Mouse (Mus musculus): ENCODE data around the gene B3gat3. TPM values are rescaled to one million over a fixed set of nuclear protein-coding genes. Genes with fewer than 3 reads are reported as not detected.
"Not testable (repeated sequence)": the region's sequence is repeated elsewhere in the genome, so short reads cannot be mapped to it uniquely, and the experiment has no call there.

The B3gat3 gene
- total RNA-seq (2021), result 10 to 100 TPM; 34.5 to 37.6 TPM

DNA sequence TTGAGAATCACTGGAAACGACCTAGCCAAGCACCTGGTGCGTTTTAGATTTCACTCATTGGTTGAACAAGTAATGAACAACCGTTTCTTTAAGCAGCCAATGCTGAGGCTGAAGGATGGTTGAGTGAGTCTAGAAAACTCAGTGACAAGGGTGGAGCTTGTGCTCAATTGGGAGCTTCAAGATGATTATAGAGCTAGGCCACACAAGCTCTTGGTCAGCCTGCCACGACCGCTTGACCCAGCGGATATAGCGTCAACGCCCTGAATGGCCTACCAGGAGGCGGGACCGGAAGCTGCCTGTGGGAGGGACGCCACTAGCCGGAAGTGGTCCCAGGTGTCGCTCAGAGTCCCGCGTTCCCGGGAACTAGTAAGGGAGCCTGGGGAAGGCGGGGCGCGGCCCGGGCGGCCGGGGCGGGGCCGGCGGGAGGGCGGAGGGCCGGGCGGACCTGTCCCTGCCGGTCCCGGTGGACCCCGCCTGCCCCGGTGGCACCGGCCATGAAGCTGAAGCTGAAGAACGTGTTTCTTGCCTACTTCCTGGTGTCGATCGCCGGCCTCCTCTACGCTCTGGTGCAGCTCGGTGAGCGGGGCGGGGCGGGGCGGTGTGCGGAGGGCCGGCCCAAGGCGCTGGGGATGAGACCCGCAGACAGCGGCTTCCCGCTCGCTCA lies at the start of gene B3gat3:
Gene B3gat3, plus strand, starts transcription at position 302 of the 664 bp plus-strand sequence.
- DNase-seq, result peak; percentile 97
- intact Hi-C loops (cut with DNase I), result loop anchor here (2.0 kb wide), 1 partner anchor 21 kb away; the partner anchor contains the start of gene Ganab

DNA sequence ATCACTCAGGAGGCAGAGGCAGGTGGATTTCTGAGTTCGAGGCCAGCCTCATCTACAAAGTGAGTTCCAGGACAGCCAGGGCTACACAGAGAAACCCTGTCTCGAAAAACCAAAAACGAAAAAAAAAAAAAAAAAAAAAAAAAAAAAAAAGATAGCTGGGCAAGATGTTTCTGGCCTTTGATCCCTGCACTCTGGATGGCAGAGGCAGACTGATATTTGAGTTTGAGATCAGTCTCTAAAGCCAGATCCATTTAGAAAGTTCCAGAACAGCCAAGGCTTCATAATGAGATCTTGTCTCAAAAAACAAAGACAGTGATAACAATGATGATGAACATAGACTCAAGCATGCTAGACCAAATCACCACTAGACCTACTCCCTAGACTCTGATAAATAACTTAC lies 49.8 kb upstream of the B3gat3 start:
- DNase-seq; intact Hi-C loops (cut with DNase I): not testable (repeated sequence)

DNA sequence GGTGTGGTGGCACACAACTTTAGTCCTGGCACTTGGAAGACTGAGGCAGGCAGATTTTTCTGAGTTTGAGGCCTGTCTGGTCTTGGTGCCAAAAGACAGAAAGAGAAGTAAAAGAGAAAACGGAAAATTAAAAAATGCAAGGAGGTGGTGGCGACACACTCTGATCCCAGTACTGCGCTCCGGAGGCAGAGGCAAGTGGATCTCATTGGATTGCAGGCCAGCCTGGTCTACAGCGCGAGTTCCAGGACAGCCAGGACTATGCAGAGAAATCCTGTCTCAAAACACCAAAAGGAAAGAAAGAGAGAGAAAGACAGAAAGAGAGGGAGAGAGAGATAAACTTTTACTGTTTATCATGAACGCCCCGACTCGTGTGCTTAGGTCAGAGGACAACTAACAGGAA lies 49.3 kb upstream of the B3gat3 start:
- peak in 1 of 2 experiments; percentile 16 for DNase-seq
- intact Hi-C loops (cut with DNase I), result no loop called here

DNA sequence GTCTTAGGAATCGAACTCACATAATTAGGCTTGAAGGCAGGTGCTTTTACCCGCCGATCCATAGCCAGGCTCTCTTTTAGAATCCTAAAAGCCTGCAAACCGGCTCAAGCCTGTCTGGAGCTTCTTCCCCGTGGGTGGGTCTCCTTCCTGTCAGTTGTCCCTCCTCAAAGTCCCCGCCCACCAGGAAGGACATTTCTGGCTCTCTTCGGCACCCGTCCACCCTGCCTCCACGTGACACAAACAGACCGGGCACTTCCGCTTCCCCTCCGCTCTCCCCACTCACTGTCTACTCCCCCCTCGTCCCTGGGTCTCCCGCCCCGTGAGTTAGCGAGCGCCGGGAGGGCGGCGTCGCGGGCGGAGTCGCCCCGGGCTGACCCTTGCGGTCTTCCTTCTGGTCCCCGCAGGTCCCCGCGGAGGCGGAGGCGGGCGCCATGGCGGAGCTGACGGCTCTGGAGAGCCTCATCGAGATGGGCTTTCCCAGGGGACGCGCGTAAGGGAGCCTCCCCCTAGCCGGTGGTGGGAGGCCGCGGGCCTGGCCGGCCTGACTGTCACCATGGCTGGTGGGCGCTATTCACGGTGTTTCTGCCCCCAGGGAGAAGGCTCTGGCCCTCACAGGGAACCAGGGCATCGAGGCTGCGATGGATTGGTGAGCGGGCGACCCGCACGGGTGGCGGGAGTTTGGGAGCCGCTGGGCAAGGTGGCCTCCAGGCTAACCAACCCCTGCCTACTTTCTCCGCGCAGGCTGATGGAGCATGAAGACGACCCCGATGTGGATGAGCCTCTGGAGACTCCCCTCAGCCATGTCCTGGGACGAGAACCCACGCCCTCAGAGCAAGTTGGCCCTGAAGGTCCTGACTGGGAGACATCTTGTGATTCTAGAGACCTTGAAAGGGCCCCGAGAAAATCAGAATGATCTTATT lies 48.6 kb upstream of the B3gat3 start, which contains the start of gene Ubxn1:
Gene Ubxn1, plus strand, starts transcription at position 230 of the 920 bp plus-strand sequence.
- intact Hi-C loops (cut with DNase I), result no loop called here
- DNase-seq, result peak; percentile 97 to 98

DNA sequence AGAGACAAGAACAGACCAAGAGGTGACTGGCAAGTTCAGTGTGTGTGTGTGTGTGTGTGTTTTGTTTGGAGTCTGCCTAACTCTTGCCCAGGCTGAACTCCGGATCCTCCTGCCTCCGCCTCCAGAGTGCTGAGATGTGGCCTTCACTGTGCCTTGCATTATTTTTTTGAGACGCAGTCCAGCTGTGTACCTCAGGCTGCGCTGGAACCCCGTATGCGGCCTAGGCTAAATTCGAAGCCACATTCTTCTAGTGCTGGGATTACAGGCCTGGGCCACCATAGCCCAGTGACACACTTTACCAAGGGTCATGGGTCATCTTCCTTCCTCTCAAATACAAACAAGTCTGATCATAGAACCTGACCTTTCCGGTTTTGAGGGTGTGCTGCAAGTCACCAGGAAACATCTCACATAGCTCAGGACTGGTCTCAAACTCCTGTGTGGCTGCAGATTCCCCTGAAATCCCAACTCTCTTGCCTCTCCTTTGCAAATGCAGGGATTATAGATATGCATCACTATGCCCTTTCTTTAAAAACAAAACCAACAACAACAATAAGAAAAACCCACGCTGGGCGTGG lies 47.8 kb upstream of the B3gat3 start:
- intact Hi-C loops (cut with DNase I), result no loop called here

DNA sequence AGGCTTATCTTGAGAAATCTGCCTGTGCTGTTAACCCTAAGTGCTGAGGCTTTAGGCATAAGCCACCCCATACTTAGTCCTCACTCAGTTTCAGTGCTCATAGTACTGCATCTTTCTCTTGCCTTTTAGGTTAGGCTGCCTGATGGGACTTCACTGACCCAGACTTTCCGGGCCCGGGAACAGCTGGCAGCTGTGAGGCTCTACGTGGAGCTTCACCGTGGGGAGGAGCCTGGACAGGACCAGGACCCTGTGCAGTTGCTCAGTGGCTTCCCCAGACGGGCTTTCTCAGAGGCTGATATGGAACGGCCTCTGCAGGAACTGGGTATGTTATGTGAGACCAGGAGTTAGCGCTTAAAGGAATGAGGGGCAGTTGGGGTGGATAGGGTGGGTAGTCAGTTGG lies 45.1 kb upstream of the B3gat3 start:
- intact Hi-C loops (cut with DNase I), result no loop called here
- no peak for DNase-seq

More for the DNA sequence above, 47.8 kb upstream of the B3gat3 start:
- DNase-seq, result no peak

DNA sequence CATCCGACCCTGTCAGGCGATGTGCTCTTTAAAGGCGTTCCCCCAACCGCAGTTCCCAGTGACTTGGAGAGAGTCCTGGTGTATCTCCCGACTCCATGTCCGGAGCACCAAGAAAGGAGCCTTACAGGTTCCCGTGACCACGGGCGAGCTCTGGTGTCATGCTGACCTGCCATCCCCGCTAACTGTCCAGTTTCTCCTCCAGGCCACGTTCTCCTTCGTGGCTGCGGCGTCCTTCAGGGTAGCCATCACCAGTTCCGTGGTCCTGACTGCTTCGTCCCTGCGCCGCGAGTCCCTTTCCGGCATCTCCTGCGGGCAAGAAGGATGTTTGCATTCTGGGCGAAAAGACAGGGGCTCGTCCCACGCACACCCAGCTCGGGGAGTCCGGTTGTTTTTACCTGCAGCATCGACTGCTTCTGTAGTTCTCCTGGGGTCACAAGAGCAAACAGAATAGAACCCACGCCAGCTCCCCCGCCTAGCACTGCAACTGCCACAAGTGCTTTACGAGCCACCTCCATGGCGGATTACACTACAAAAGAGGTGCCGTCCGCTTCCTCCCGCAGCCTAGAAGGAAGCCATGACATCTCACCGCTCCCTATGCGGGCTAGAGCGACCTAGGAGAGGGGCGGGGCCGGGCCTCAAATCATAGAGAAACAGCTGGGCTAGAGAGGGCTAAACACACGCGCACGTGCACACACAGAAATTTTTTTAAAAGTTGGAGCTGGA lies 39.7 kb upstream of the B3gat3 start, which contains the start of gene Uqcc3:
Gene Uqcc3, minus strand, starts transcription at position 613 of the 723 bp plus-strand sequence.
- peak; percentile 87 to 90 for DNase-seq
- intact Hi-C loops (cut with DNase I), result no loop called here

DNA sequence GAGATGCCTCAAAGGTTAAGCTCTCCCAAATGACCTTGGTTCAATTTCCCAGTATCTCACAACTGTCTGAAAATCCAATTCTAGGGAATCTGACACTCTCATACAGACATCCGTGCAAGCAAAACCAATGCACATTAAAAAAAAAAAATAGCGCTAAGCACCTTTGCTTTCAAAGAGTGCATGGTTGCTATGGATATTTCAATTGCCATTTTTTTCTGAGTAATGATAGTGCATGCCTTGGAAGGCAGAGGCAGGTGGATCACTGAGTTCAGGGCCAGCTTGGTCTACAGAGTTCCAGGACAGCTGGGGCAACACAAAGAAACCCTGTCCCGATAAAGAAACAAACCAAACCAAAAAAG lies 39.2 kb upstream of the B3gat3 start:
- intact Hi-C loops (cut with DNase I), result no loop called here

DNA sequence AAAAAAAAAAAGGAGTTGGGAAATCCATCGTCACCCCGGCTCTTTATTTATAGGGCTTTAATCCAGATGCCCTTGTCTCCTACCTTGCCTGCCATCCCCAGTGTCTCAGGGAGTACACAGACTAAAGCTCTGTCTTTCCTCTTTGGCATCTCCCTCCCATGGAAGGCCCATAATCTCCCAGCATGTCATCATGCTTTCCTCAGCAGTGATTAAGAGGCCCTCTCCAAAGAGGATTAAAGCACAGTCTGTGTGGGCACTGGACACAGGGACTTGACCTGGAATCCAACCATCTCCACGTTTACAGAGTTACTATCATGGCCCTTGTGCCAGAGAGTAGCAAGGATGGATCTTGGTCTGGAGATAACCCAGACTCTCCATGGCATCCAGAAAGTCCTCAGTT lies 36.6 kb upstream of the B3gat3 start, which contains the start of the genes Lbhd1 and Gm49403:
Gene Lbhd1, plus strand, starts transcription at position 117 of the 400 bp plus-strand sequence.
Gene Gm49403, plus strand, starts transcription at position 315 of the 400 bp plus-strand sequence.
- no peak for DNase-seq
- intact Hi-C loops (cut with DNase I), result no loop called here

More for the DNA sequence above, 39.2 kb upstream of the B3gat3 start:
- no peak for DNase-seq

DNA sequence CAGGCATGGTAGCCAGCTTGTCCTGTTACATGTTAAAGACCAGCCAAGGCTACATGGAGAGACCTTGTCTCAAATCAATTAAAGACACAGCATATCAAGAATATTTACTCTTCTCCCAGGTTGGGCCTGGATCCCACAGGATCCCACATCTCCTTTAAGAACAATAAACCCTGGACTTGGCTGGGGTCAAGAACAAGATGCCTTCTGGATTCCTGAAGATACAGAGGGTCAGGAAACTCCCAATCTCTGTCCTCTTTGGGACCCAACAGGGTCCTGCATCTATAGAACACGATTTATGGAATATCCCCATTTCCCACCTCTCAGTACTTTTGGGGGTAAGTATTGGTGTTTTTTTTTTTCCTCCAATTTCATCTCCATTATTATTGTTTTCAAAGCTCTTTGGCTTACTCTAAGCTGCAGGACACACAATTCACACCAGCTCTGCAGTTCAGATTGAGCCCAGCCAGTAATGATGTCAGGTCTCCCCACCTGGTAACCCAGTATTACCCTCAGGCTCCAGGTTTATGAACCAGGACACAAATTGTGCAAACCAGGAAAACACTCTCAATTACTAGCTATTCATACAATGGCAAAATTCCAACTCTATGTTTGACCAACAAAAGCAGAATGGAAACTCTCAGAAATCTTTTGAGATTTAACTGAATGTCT lies 33.1 kb upstream of the B3gat3 start:
- DNase-seq, result no peak
- intact Hi-C loops (cut with DNase I), result no loop called here

DNA sequence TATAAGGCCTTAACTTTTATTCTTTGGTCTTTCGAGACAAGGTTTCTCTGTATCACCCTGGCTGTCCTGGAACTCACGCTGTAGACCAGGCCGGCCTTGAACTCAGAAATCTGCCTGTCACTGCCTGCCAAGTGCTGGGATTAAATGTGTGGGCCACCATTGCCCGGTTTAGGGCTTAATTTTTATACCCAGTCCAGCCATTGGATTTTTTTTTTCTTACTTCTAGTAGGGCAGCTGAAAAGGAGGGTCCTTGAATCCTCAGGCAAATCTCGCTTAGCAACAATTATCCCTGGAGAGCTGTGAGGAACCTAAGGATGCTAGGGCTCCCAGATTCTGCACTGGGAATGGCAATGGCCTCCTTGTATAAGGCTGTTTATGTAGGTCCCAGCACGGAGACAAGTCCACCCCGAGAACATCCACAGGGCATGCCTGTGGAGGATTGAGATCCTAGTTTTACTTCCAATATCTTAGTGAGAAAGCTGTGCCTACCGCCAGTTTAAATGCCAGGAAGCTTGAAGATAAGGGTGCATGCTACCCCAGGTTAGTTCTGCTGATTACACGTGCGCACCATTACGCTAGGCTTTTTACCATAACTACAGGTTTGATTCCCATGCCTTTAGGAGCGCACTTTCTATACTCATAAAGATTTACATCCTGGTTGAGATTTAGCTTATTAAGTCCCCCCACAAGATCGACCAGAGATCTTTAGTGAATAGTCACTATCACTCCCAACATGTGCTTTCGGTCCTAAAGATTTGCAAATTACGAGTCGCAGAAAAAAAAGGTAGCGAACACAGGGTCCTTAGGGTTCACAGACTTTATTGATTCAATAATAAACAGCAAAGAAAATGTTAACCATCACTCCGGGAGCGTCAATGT lies 32.4 kb upstream of the B3gat3 start:
- no peak for DNase-seq
- intact Hi-C loops (cut with DNase I), result no loop called here

DNA sequence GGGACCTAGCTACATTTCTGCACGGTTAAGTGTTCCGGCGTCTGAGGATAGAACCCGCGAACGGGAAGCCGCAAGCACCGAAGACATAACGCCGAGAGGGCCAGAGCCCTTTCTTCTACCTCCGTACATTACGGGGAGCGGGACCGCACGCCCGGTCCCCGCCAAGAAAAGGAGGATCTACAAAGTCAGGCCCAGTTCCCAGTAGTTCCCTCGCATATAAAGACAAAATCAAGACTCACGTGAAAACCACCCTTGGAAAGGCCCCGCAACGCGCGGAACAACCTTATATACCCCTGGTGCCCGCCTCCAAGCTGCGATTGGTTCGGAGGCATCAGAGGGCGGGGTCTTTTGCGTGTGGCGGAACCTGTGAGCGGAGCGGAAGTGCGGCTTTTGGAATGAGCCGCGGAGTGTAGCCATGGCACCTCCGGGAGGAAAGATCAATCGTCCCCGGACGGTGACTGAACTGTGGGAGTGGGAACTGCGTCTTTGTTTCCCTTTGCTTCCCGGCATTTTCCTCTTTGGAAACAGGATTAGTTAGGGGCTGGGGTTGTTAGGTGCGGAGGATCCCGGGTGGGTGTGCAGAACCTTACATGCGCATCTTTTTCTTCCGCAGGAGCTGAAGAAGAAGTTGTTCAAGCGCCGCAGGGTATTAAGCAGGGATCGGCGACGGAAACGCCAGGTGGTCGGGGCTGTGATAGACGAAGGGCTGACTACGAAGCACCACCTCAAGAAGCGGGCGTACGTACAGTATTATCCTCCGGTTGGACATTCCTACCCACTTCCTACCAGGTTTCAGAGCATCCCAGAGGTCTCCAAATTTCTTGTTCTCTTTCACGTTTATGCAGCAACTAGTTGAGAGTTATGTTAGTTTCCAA lies 31.4 kb upstream of the B3gat3 start, which contains the start of the genes 1810009A15Rik and Gm49416:
Gene 1810009A15Rik, plus strand, starts transcription at position 343 of the 875 bp plus-strand sequence.
Gene Gm49416, plus strand, starts transcription at position 416 of the 875 bp plus-strand sequence.
- intact Hi-C loops (cut with DNase I), result no loop called here
- DNase-seq, result peak; percentile 92 to 93

DNA sequence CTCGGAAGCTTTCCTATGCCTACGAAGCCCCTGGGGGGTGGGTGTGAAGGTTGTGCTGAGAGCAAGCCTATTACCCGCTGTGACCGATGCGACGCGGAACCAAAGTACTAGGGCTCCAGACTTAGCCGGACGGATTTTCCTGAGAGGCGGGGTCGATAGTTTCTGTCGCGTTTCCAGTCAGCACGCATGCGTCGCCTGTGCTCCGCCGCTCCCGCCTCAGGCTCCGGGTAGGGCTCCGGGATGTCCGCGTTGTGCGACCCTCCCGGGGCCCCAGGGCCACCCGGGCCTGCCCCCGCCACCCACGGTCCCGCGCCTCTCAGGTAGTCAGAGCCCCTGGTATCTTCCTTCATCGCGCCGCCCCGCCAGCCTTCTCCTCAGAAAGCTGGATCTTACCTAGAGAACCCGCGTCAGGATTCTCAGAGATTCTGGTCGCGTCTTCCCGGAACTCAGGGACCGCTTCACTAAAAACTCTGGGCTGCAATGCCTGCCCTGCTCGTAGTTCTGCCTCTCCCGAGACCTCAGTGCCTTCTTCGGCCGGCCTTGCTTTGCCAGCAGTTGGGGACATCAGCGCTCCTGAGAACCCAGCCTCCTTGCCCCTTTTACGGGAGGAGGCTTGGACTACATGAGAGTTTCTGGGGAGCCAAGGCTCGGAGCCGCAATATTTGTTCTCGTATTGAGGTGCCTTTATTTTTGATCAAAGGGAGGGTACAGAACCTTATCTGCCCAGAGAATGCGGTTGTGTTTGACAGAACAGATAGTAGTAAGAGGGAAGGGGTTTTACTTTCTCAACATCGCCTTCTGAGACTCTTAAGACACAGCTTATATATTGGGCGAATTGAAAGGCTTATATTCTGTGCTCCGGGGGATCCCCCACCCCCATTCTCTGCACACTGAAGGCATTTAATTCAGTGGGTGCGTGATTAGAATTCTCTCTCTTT lies 27.1 kb upstream of the B3gat3 start, which contains the start of gene Ints5:
Gene Ints5, plus strand, starts transcription at position 177 of the 938 bp plus-strand sequence.
- peak; percentile 87 for DNase-seq
- intact Hi-C loops (cut with DNase I), result loop anchor here (2.0 kb wide), 1 partner anchor 48 kb away; the partner anchor contains the start of gene Mta2

DNA sequence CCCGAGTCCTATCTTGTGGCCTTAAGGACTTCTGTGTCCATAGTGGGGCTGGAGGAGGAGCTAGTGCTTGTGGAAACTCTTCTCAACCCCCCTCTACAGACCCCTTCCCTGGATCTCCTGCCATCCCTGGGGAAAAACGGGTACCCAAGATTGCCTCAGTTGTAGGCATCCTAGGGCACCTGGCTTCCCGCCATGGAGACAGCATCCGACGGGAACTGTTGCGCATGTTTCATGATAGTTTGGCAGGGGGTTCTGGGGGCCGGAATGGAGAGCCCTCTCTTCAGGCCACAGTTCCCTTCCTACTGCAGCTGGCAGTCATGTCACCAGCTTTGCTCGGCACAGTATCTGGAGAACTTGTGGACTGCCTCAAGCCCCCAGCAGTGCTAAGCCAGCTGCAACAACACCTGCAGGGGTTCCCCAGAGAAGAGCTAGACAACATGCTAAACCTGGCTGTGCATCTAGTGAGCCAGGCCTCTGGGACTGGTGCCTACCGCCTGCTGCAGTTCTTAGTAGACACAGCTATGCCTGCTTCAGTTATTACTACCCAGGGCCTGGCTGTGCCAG lies 24.7 kb upstream of the B3gat3 start:
- intact Hi-C loops (cut with DNase I), result no loop called here
- no peak for DNase-seq

DNA sequence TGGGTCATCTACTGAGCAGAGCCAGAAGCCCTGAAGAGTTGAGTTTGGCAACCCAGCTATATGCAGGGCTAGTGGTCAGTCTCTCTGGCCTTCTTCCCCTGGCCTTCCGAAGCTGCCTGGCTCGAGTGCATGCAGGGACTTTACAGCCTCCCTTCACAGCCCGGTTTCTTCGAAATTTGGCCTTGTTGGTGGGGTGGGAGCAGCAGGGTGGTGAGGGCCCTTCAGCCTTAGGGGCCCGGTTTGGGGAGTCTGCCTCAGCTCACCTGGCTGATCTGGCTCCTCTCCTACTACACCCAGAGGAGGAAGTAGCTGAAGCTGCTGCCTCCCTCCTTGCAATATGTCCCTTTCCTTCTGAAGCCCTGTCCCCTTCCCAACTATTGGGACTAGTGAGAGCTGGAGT lies 23.9 kb upstream of the B3gat3 start:
- intact Hi-C loops (cut with DNase I); DNase-seq: not testable (repeated sequence)

All from heart, postnatal 36 days (tissue).